Mouse (Mus musculus) CH12.LX (cell line): Measurements from ENCODE around the gene Gemin2.

Experiments
- CHD1 ChIP-seq: IDR thresholded peaks from 2 replicates; pipeline ENCODE4 v1.6.1; 2012; ENCODE audit warnings: low read depth, low read length, improper control_type of control experiment, inconsistent platforms
- CHD2 ChIP-seq: IDR thresholded peaks from 2 replicates; pipeline ENCODE4 v1.6.1; 2011; ENCODE audit warnings: low read length, improper control_type of control experiment
- EP300 ChIP-seq: IDR thresholded peaks from 2 replicates; pipeline ENCODE4 v1.6.1; 2011; ENCODE audit warnings: low read length, improper control_type of control experiment
- GABPA ChIP-seq: IDR thresholded peaks from 2 replicates; pipeline ENCODE4 v1.6.1; 2012; ENCODE audit warnings: low read depth, low read length, improper control_type of control experiment, inconsistent platforms; ENCODE audit not compliant: insufficient replicate concordance
- MAX ChIP-seq: IDR thresholded peaks from 2 replicates; pipeline ENCODE4 v1.6.1; 2011; ENCODE audit warnings: low read length, improper control_type of control experiment

- TF ChIP-seq CHD1 (no peak), CHD2 (no peak), GABPA (no peak), EP300 (no peak), MAX (no peak)
Observed at GRCm38 (mm10) chr12:59019891-59020290, 6.7 kb downstream of the Gemin2 start.
